Mouse (Mus musculus) cerebellum, postnatal 14 days (tissue): ENCODE data around the gene Gm47996.
"Not testable (repeated sequence)": the region's sequence is repeated elsewhere in the genome, so short reads cannot be mapped to it uniquely, and the experiment has no call there.

Source experiments
- DNase-seq, 2 experiments: peaks; one replicate each; pipeline ENCODE4 v3.0.0; 2021; ENCODE audit warnings: mixed read lengths in 2 of 2

Gene Gm47996

GRCm38 (mm10) chr1:151208493-151208892, 1.4 kb upstream of the Gm47996 start:
- not testable (repeated sequence) for DNase-seq

GRCm38 (mm10) chr1:151208944-151209343, 987 bp upstream of the Gm47996 start:
- not testable (repeated sequence) for DNase-seq

DNA sequence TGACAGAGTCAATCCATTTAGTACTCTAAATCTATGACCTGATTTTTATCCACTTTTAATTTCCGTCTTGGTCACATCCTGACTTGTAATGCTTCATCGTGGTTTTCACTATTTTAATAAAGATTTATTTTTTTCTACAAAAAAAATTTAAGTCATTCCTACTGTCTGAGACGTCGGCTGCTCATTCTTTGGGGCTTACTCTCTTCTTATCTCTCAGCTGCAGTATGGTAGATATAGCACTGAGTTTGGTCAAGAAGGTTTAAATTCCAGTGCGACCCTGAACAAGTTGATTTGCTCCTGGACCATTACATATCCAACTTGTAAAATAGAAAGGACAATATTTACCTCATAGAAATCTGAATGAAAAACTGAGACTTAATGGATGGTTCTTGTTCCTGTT, 1.7 kb downstream of the Gm47996 start:
- not testable (repeated sequence) for DNase-seq

- no peak for DNase-seq
These were observed 4.9 kb downstream of the Gm47996 start for GRCm38 (mm10) chr1:151214862-151215261.

DNA sequence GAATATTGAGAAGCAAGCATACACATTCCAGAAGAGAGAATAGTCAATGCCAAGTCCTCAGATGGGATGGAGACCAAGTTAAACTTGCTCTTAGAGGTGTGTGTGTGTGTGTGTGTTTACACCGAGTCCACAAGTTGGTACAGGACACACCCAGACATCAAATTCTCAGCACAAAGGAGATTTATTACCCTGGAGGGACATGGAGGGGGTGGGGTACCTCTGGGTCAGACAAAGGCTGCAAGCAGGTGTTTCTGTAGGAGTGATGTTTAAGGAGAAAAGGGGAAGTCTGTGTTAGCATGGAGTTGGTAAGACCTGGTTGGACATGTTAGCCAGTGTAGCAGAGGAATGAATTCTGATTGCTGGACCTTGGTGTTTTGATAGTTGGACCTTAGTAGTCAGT, 6.1 kb downstream of the Gm47996 start:
- DNase-seq = no peak

DNA sequence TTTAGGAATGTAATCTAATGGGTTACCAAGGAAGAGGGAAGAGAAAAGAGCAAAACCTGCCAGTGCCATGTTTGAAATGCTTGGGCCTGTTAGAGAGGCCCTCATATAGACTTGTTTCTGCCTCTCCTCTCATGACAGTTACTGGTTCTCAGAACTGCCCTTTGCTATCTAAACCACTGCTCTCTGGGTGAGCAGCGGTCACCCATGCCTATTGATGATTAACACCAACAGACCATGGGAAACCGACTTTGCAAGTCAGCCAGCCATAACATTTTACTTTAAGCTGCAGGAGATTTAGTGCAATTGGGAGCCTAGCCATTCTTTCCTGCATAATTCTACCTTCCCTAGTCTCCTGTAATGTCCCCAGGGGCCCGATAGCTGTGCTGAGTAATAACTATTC, 6.5 kb downstream of the Gm47996 start:
- no peak for DNase-seq

GRCm38 (mm10) chr1:151219045-151219444, 9.1 kb downstream of the Gm47996 start:
- no peak for DNase-seq

DNA sequence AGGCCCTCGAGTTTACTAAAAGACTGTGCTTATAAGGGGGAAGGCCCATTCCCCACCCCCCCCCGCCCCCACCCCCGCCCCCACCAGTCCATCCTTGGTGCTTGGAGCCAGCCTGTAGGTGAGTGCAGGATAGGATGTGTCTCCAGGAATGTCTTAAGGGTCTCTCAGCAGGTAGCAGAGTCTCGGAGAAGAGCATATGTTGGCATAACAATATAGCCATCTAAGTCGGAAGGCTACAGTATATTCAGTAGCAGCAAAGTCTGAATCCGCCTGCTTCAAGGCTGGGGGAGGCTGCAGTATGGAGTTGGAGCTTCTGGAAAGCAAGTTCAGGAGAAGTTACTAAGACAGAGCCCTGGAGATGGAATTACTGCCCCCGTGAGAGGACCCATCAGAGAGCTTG, 10.2 kb downstream of the Gm47996 start:
- DNase-seq = no peak

- DNase-seq = no peak
These were observed 12.8 kb downstream of the Gm47996 start for GRCm38 (mm10) chr1:151222561-151223267.

GRCm38 (mm10) chr1:151223377-151223776, 13.4 kb downstream of the Gm47996 start:
- DNase-seq = no peak

DNA sequence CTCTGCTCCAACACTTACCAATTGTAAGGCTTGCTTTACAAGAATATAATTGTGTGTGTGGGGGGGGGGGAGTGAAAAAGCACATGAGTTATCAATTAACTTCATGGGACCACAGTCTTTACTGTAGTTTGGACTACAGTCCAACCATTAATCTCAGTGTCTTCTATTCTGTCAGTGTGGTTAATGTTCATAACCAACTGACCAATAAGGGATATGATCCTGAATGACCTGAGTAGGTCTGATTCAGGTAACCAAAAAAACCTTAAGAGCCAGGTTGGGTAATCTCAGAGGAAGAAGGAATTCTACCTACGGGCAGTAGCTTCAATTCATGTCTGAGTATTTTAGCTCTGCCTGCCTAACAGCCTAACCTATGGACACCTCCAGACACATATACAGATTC, 14.6 kb downstream of the Gm47996 start:
- DNase-seq = no peak

DNA sequence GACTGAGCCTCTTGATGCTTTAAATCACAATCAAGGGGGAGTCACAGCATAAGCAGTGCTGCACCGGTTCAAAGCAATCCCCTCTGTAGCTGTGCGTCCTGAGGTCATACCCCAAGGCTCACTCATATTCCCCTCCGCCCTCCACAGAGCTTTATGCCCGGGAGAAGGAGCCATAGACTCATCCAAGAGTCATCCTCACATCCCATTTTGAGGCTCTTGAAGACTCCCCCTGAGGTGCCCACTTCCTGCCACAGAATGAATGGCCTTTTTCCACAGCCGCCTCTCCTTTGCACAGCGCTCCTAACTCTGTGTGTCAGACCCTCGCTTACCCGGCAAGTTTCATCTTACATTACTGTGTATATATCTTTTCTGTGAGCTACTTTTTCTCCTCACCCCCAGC, 17.6 kb downstream of the Gm47996 start:
- DNase-seq = no peak

GRCm38 (mm10) chr1:151228320-151228989, 18.5 kb downstream of the Gm47996 start:
- DNase-seq = no peak

DNA sequence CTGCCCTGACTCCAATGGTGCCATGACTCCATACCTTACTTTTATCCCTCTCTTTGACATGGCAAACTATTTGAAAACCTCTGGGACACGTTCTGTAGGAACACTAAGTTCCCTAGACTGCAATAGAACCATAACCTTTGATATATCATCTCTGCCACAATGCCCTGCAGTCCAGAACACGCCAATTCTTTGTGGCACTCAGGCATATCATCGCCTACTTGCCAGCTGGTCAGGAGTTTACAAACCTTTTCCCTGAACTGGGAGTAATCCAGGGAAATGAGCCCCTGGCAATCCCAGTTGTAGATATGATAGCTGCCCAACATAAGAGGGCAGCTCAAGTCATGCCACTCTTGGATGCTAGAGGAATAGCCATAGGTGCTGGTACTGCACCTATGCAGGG, 22.4 kb downstream of the Gm47996 start:
- no peak for DNase-seq

DNA sequence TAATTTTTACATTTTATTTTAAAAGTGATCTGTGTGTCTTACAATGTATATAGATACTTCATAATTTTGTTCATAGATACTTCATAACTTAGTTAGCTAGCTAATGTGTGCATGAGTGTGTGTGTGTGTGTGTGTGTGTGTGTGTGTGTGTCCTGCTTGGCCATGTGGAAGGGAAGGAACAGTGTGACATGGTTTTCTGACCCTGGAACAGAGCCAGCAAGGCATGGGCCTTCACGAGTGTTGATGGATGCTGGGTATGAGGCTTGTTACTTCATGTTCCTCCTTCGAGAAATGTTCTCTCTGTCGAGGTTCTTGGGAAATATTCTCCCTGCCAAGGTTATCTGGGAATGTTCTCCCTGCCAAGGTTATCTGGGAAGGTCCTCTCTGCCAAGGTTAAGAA, 23.8 kb downstream of the Gm47996 start:
- peak in 1 of 2 experiments; percentile 4 for DNase-seq

DNA sequence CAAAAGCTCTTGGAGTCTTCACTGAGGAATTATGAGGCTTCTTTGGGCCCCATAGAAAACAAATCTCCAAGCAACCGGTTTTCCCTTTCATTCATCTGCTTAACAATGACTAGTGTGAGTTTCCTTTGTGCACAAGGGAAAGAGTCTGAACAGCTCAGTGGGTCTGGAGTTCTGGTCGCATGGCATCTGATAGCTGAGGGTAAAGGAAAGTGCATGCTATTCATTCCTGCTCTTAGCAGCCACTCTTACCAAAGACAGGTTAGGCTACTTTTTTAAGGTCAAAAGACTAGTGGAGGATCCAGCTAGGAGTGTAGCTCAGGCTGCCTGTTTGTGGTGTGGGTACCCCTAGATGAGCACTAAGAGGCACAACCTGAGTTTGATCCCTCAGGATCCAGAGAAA, 25.6 kb downstream of the Gm47996 start:
- DNase-seq = no peak

- DNase-seq = peak in 1 of 2 experiments; percentile 1
These were observed 26.4 kb downstream of the Gm47996 start for GRCm38 (mm10) chr1:151236141-151236930.

DNA sequence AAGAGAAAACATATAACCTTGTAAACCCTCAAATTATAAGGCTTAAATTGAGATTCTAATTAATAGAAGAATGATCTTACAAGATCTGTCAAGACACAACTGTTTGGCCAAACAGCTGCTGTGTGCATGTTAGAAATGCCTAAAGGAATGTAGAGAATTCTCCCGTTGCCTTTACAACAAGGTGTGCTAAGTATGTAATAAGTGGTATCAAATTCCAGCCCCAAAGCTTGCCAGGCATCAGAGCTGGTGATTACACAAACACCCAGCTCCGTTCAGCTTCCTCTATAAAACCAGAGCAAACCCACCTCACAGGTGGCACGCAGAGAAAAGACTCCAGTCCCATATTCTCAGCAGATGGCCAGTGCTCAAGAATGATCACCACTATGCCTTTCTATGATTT, 27.8 kb downstream of the Gm47996 start:
- DNase-seq = no peak

DNA sequence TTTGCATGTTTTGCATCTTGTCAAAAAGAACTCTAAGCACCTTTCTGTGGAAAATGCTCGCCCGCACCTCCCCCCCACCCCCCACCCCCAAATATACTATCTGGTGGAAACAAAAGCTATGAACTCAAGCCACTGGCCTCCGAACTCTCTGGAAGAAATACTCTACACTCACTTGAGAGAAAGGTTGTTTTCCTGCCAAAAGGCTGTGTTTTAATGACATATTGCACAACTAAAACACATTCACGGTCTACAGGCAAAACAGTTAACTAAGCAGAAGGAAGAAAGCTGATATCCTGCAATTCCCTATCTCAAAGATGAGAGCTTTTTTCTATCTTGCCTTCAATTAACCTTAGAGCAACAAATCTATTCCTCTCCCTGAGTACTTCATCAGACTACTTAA, 33.4 kb downstream of the Gm47996 start:
- no peak for DNase-seq

GRCm38 (mm10) chr1:151244013-151244412, 34.1 kb downstream of the Gm47996 start:
- DNase-seq = no peak

DNA sequence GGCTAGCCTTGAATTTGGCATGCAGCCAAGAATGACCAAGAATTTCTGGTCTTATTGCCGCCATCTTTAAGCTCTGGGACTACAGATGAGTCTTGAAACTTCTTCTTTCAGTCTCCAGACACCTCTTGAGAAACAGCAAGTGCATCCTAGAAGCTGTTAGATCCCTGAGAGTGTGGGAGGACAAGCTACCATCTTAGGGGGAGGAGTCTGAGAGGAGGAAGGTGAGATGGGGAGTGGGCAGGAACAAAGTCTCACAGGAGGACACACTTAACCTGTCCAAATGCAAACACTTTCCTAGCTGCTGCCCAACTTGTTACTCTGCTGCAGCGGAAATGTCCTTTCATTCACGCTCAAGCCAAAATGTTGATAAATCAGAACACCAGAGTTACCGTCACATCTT, 34.8 kb downstream of the Gm47996 start:
- DNase-seq = no peak

DNA sequence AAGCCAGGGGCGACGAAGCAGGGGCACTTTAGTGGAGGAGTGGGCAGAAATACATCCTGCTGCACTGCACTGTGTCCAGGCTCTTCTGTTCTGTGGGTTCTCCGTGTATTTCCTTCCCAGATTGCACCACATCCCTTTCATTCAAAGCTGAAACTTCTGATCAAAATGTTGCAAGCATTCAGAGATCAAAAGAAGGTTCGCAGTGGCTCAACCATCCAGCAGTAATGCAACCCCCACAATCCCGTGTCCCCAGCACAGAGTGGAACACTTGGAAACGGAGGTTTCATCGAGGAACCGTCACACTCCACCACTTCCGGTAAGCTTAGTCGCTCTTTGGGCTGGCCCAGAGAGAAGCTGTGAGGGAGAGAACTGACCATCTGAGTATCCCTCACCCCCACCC, 35.2 kb downstream of the Gm47996 start:
- no peak for DNase-seq

GRCm38 (mm10) chr1:151245846-151246245, 35.9 kb downstream of the Gm47996 start:
- no peak for DNase-seq

DNA sequence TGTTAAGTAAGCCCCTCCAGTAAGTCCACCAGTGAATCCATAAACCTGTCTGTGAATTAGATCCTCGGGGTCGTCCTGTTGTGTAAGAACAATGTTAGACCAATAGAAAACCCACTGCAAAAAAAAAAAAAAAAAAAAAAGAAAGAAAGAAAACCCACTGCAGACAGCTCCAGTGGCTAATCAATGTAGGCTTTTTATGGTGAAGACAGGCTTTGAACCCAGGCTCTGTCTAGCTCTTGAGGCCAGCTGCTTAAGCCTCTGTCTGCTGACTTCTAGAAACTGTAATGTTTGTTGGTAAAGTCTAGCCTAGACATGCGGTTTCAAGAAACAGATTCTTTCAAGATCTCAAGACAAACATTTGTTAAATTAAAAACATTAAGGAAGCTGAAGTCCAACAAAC, 40.2 kb downstream of the Gm47996 start:
- no peak for DNase-seq
